In the genomic region with DNA sequence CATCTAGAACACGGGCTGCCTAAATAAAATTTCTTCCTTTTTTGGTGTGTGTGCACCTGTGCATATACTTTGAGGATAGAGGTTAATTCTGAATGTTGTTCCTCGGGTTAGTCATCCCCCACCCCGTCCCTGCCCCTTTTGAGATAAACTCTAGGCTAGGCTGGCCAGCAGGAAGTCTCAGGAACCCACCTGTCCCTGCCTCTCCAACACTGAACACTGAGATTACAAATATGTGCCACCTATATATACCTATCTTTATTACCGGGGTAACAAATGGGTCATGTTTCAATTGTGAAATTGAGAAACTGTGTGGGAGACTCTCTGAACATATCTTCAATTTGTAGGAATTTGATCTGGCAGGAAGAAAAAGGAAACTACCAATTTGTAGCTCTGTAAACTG, we compare ENCODE assay signal across 22 mouse cellular contexts. TPM values are rescaled to one million over a fixed set of nuclear protein-coding genes. Genes with fewer than 3 reads are reported as not detected.
A peak's percentile ranks its signal among the peaks of the same experiment; 100 is the strongest.
DNase-seq lines count a peak whose midpoint lies in the region; ATAC-seq and TF ChIP-seq lines count a peak whose summit lies in the region.
"Had no signal": no experiment of that assay in that cellular context is flagged by ENCODE, and none has a peak within 500 bp of the region (broad histone marks: within the 10 kb centered on the region; RNA-seq: fewer than 3 reads in every experiment).

No protein-coding gene starts in this region.

- H3K4me1 ChIP-seq in intestine, embryonic 15.5 days (replicated peaks), result 0 out of 2 replicates have a peak, but pooled peaks cover 4% of the 10 kb centered on the region
- H3K4me1 ChIP-seq in intestine, embryonic 16.5 days (ENCODE audit: control insufficient read depth, insufficient read depth, low read length), result no peaks in the 10 kb centered on the region
- H3K4me1 ChIP-seq in intestine, postnatal 0 days (replicated peaks; ENCODE audit: control insufficient read depth, insufficient read depth, low read length), result no peaks in the 10 kb centered on the region
- H3K4me1 ChIP-seq in stomach, postnatal 0 days (replicated peaks; ENCODE audit: control insufficient read depth, insufficient read depth), result no peaks in the 10 kb centered on the region

- peak; percentile 74 for ATAC-seq in intestine, embryonic 15.5 days
- peak; percentile 80 for ATAC-seq in intestine, embryonic 16.5 days
- peak; percentile 65 for ATAC-seq in intestine, postnatal 0 days
- 0 out of 2 replicates have a peak, but pooled peaks have one; percentile 40 for ATAC-seq in stomach, postnatal 0 days (ENCODE audit: low FRiP score, low TSS enrichment)
- ATAC-seq: activated CD4-positive, CD25-positive, alpha-beta regulatory T cell, adult 4 months; CD4-positive, CD25-positive, alpha-beta regulatory T cell, adult 4 months; Patski had no signal

- no peak overlapping the region for H3K9ac ChIP-seq in intestine, embryonic 15.5 days
- H3K9ac ChIP-seq in intestine, embryonic 16.5 days (ENCODE audit: low read depth, low read length), result no peak overlapping the region
- H3K9ac ChIP-seq in intestine, postnatal 0 days (ENCODE audit: low read depth, low read length), result no peak overlapping the region
- H3K9ac ChIP-seq in stomach, postnatal 0 days (ENCODE audit: low read length), result no peak overlapping the region

- no peaks in the 10 kb centered on the region for H3K27me3 ChIP-seq in intestine, embryonic 15.5 days (replicated peaks)
- H3K27me3 ChIP-seq in intestine, embryonic 16.5 days (replicated peaks; ENCODE audit: control insufficient read depth, insufficient read depth, low read length), result no peaks in the 10 kb centered on the region
- no peaks in the 10 kb centered on the region for H3K27me3 ChIP-seq in intestine, postnatal 0 days (replicated peaks; ENCODE audit: control insufficient read depth, insufficient read depth, low read length)
- H3K27me3 ChIP-seq in stomach, postnatal 0 days (ENCODE audit: control insufficient read depth, insufficient read depth, low read length), result no peaks in the 10 kb centered on the region
- H3K27me3 ChIP-seq: CH12.LX, Patski had no signal

- no peak for DNase-seq in stomach, postnatal 0 days (ENCODE audit: low spot score)
- DNase-seq in adrenal gland, postnatal 36 days, result no peak
- DNase-seq in kidney, postnatal 25 days, result no peak
- DNase-seq in urinary bladder, postnatal 14 days (ENCODE audit: low spot score), result no peak
- no peak for DNase-seq in kidney, adult 18-20 months
- DNase-seq: adrenal gland, adult 2 months; adrenal gland, adult 8-10 months; adrenal gland, postnatal 10 days; adrenal gland, postnatal 14 days; adrenal gland, postnatal 25 days; B cell, adult 2 months; cerebellum, adult 11 months; cerebellum, adult 11-12 months; cerebellum, adult 18-20 months had no signal

- H3K4me3 ChIP-seq in intestine, embryonic 15.5 days (replicated peaks), result no peak overlapping the region
- no peak overlapping the region for H3K4me3 ChIP-seq in intestine, embryonic 16.5 days (ENCODE audit: low read length)
- no peak overlapping the region for H3K4me3 ChIP-seq in intestine, postnatal 0 days (ENCODE audit: low read depth, low read length)
- no peak overlapping the region for H3K4me3 ChIP-seq in stomach, postnatal 0 days (ENCODE audit: low read depth, low read length)

- H3K27ac ChIP-seq in intestine, embryonic 15.5 days, result no peak overlapping the region
- H3K27ac ChIP-seq in intestine, embryonic 16.5 days (ENCODE audit: low read length), result no peak overlapping the region
- H3K27ac ChIP-seq in intestine, postnatal 0 days (ENCODE audit: low read depth, low read length), result no peak overlapping the region
- no peak overlapping the region for H3K27ac ChIP-seq in stomach, postnatal 0 days (replicated peaks)

- peaks cover 59% of the 10 kb centered on the region for H3K36me3 ChIP-seq in intestine, embryonic 15.5 days
- peaks cover 24% of the 10 kb centered on the region for H3K36me3 ChIP-seq in intestine, embryonic 16.5 days (ENCODE audit: control insufficient read depth, insufficient read depth, low read length)
- H3K36me3 ChIP-seq in intestine, postnatal 0 days (ENCODE audit: control insufficient read depth, insufficient read depth), result peaks cover 91% of the 10 kb centered on the region
- peaks cover 34% of the 10 kb centered on the region for H3K36me3 ChIP-seq in stomach, postnatal 0 days (ENCODE audit: control insufficient read depth, insufficient read depth, low read length)

- no peak for TF ChIP-seq EP300 in stomach, postnatal 0 days (optimal IDR thresholded peaks at IDR 0.05)

- no peaks in the 10 kb centered on the region for H3K9me3 ChIP-seq in intestine, embryonic 15.5 days
- H3K9me3 ChIP-seq in intestine, embryonic 16.5 days (ENCODE audit: control insufficient read depth, low read length), result no peaks in the 10 kb centered on the region
- H3K9me3 ChIP-seq in intestine, postnatal 0 days (ENCODE audit: control insufficient read depth), result no peaks in the 10 kb centered on the region
- no peaks in the 10 kb centered on the region for H3K9me3 ChIP-seq in stomach, postnatal 0 days (ENCODE audit: control insufficient read depth, low read length)
- H3K9me3 ChIP-seq: G1E had no signal

- WGBS in intestine, embryonic 15.5 days, result 75% methylated on average over 4 of the region's 4 CpGs
- 75% methylated on average over 4 of the region's 4 CpGs for WGBS in intestine, embryonic 16.5 days
- 51% methylated on average over 4 of the region's 4 CpGs for WGBS in intestine, postnatal 0 days
- WGBS in stomach, postnatal 0 days, result 86% methylated on average over 4 of the region's 4 CpGs

- TF ChIP-seq CTCF in intestine, postnatal 0 days (IDR thresholded peaks at IDR 0.05; ENCODE audit: low read depth), result no peak
- TF ChIP-seq CTCF in stomach, postnatal 0 days (IDR thresholded peaks at IDR 0.05; ENCODE audit: low read depth), result no peak

- no peak overlapping the region for H3K4me2 ChIP-seq in intestine, embryonic 15.5 days (replicated peaks)
- H3K4me2 ChIP-seq in intestine, embryonic 16.5 days (ENCODE audit: low read depth, low read length), result no peak overlapping the region
- no peak overlapping the region for H3K4me2 ChIP-seq in intestine, postnatal 0 days (replicated peaks; ENCODE audit: low read depth)
- H3K4me2 ChIP-seq in stomach, postnatal 0 days (replicated peaks; ENCODE audit: low read depth), result no peak overlapping the region

RNA-seq across cellular contexts. Expression of a gene that starts 11.4 kb away (rescaled TPM):
- polyA plus RNA-seq in intestine, embryonic 15.5 days (2015; fragmentation: Nextera tagmentation; extraction: Ambion mirVana), result 5.8 and 6.4 TPM in 2 replicates
- polyA plus RNA-seq in intestine, embryonic 16.5 days (2015; fragmentation: Nextera tagmentation; extraction: Ambion mirVana), result 4.5 and 5.0 TPM in 2 replicates
- polyA plus RNA-seq in intestine, postnatal 0 days (2015; fragmentation: Nextera tagmentation; extraction: Ambion mirVana), result 2.8 and 2.9 TPM in 2 replicates
- 3.7 and 4.4 TPM in 2 replicates for polyA plus RNA-seq in stomach, postnatal 0 days (2015; fragmentation: Nextera tagmentation; extraction: Ambion mirVana)
- total RNA-seq in adrenal gland, postnatal 36 days (2021), result 1 to 10 TPM; 5.6 to 6.3 TPM

RNA-seq across cellular contexts. Expression of a gene that starts 30.4 kb away (rescaled TPM):
- polyA plus RNA-seq in intestine, embryonic 15.5 days (2015; fragmentation: Nextera tagmentation; extraction: Ambion mirVana), result 71.4 and 72.7 TPM in 2 replicates
- 60.7 and 64.4 TPM in 2 replicates for polyA plus RNA-seq in intestine, embryonic 16.5 days (2015; fragmentation: Nextera tagmentation; extraction: Ambion mirVana)
- polyA plus RNA-seq in intestine, postnatal 0 days (2015; fragmentation: Nextera tagmentation; extraction: Ambion mirVana), result 16.7 and 16.8 TPM in 2 replicates
- polyA plus RNA-seq in stomach, postnatal 0 days (2015; fragmentation: Nextera tagmentation; extraction: Ambion mirVana), result 23.2 and 25.5 TPM in 2 replicates
- 100 to 1,000 TPM; 119 to 121 TPM for total RNA-seq in adrenal gland, postnatal 36 days (2021)

RNA-seq across cellular contexts. Expression of a gene that starts 39.2 kb away (rescaled TPM):
- 112 and 118 TPM in 2 replicates for polyA plus RNA-seq in intestine, embryonic 15.5 days (2015; fragmentation: Nextera tagmentation; extraction: Ambion mirVana)
- polyA plus RNA-seq in intestine, embryonic 16.5 days (2015; fragmentation: Nextera tagmentation; extraction: Ambion mirVana), result 100 and 115 TPM in 2 replicates
- polyA plus RNA-seq in intestine, postnatal 0 days (2015; fragmentation: Nextera tagmentation; extraction: Ambion mirVana), result 36.7 and 38.3 TPM in 2 replicates
- polyA plus RNA-seq in stomach, postnatal 0 days (2015; fragmentation: Nextera tagmentation; extraction: Ambion mirVana), result 44.9 and 50.5 TPM in 2 replicates
- total RNA-seq in adrenal gland, postnatal 36 days (2021), result 10 to 100 TPM; 61.1 to 72.7 TPM

RNA-seq across cellular contexts. Expression of a gene that starts 40.3 kb away (rescaled TPM):
- 41.0 and 46.4 TPM in 2 replicates for polyA plus RNA-seq in intestine, embryonic 15.5 days (2015; fragmentation: Nextera tagmentation; extraction: Ambion mirVana)
- 41.2 and 42.9 TPM in 2 replicates for polyA plus RNA-seq in intestine, embryonic 16.5 days (2015; fragmentation: Nextera tagmentation; extraction: Ambion mirVana)
- polyA plus RNA-seq in intestine, postnatal 0 days (2015; fragmentation: Nextera tagmentation; extraction: Ambion mirVana), result 22.6 and 25.1 TPM in 2 replicates
- polyA plus RNA-seq in stomach, postnatal 0 days (2015; fragmentation: Nextera tagmentation; extraction: Ambion mirVana), result 25.1 and 27.2 TPM in 2 replicates
- total RNA-seq in adrenal gland, postnatal 36 days (2021), result 10 to 100 TPM; 62.2 to 65.6 TPM

RNA-seq across cellular contexts. Expression of a gene that starts 41.7 kb away (rescaled TPM):
- 37.7 and 42.4 TPM in 2 replicates for polyA plus RNA-seq in intestine, embryonic 15.5 days (2015; fragmentation: Nextera tagmentation; extraction: Ambion mirVana)
- polyA plus RNA-seq in intestine, embryonic 16.5 days (2015; fragmentation: Nextera tagmentation; extraction: Ambion mirVana), result 41.1 and 42.1 TPM in 2 replicates
- polyA plus RNA-seq in intestine, postnatal 0 days (2015; fragmentation: Nextera tagmentation; extraction: Ambion mirVana), result 47.9 and 53.4 TPM in 2 replicates
- polyA plus RNA-seq in stomach, postnatal 0 days (2015; fragmentation: Nextera tagmentation; extraction: Ambion mirVana), result 40.4 and 42.4 TPM in 2 replicates
- total RNA-seq in adrenal gland, postnatal 36 days (2021), result 10 to 100 TPM; 63.6 to 75.4 TPM
